Mouse (Mus musculus): ENCODE results near the gene Pkd1l1.

GRCm38 (mm10) chr11:8795031-8795430, 178.0 kb downstream of the Pkd1l1 start:
- TF ChIP-seq CTCF (IDR thresholded peaks at IDR 0.05; ENCODE audit: low read depth) (no peak), EP300 (IDR thresholded peaks at IDR 0.05; ENCODE audit: low read depth) (no peak)
